Mouse (Mus musculus): ENCODE data around the gene Tra2a.

DNA sequence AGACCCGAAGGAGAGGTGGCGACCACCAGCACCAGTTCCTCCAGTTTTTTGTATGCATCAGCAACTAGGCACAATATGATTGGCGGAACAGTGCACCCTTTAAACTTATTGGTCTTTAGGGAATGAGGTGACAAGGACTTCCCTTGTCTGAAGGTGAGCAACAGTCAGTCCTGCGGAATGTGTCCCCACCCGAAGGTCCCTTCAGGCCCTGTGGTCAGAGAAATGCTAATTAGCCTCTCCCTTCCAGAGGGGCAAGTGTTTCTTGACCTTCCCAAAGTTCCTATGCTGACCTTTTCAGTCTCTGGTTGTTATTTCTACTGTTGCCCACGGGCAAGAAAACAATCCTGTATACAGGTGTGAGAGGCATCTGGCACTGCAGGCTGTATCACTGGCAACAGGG, 8.0 kb upstream of the Tra2a start:
- TF ChIP-seq POLR2A (IDR thresholded peaks at IDR 0.05; ENCODE audit: borderline replicate concordance, low read depth, low read length): no peak
- no peak for TF ChIP-seq CTCF (IDR thresholded peaks at IDR 0.05; ENCODE audit: low read depth, low read length)
